In genomic region chr10:8980568-8980967, GRCm38 (mm10) we compare ENCODE assay signal across 26 mouse cellular contexts.
DNase-seq lines count a peak whose midpoint lies in the region; ATAC-seq lines count a peak whose summit lies in the region.
"Had no signal": no experiment of that assay in that cellular context is flagged by ENCODE, and none has a peak within 500 bp of the region (broad histone marks: within the 10 kb centered on the region; RNA-seq: fewer than 3 reads in every experiment).

No protein-coding gene starts in this region.

- peak; percentile 19 for DNase-seq in kidney, postnatal 14 days
- DNase-seq in Muller cell, postnatal 12 days (ENCODE audit: inconsistent ontology term), result peak; percentile 81
- no peak for DNase-seq in left cerebral cortex, postnatal 14 days (ENCODE audit: low spot score in 2 of 2)
- no peak for DNase-seq in embryo, embryonic 10.5 days (ENCODE audit: low spot score)
- DNase-seq: adrenal gland, adult 8-10 months; adrenal gland, postnatal 25 days; cerebellum, adult 18-20 months; cerebellum, adult 9-10 months; cerebellum, postnatal 14 days; gastrocnemius, postnatal 25 days; heart, adult 18-20 months; heart, postnatal 10 days; heart, postnatal 36 days had no signal

- H3K9ac ChIP-seq in intestine, embryonic 16.5 days (ENCODE audit: low read depth, low read length), result no peak overlapping the region
- no peak overlapping the region for H3K9ac ChIP-seq in intestine, embryonic 15.5 days
- no peak overlapping the region for H3K9ac ChIP-seq in kidney, embryonic 14.5 days (ENCODE audit: low read depth, low read length)
- H3K9ac ChIP-seq in embryonic facial prominence, embryonic 15.5 days, result no peak overlapping the region
- H3K9ac ChIP-seq: embryonic facial prominence, embryonic 13.5 days; forebrain, embryonic 12.5 days; forebrain, embryonic 15.5 days; heart, embryonic 12.5 days; heart, embryonic 15.5 days; hindbrain, embryonic 13.5 days had no signal

- H3K27me3 ChIP-seq in intestine, embryonic 16.5 days (replicated peaks; ENCODE audit: control insufficient read depth, insufficient read depth, low read length), result no peaks in the 10 kb centered on the region
- H3K27me3 ChIP-seq in intestine, embryonic 15.5 days (replicated peaks), result no peaks in the 10 kb centered on the region
- no peaks in the 10 kb centered on the region for H3K27me3 ChIP-seq in kidney, embryonic 14.5 days (ENCODE audit: control insufficient read depth, insufficient read depth, low read length)
- no peaks in the 10 kb centered on the region for H3K27me3 ChIP-seq in embryonic facial prominence, embryonic 15.5 days
- H3K27me3 ChIP-seq: embryonic facial prominence, embryonic 13.5 days; forebrain, embryonic 12.5 days; forebrain, embryonic 15.5 days; heart, embryonic 12.5 days; heart, embryonic 15.5 days; hindbrain, embryonic 13.5 days had no signal

- H3K4me1 ChIP-seq in intestine, embryonic 16.5 days (ENCODE audit: control insufficient read depth, insufficient read depth, low read length), result no peaks in the 10 kb centered on the region
- no peaks in the 10 kb centered on the region for H3K4me1 ChIP-seq in intestine, embryonic 15.5 days (replicated peaks)
- H3K4me1 ChIP-seq in kidney, embryonic 14.5 days (ENCODE audit: control insufficient read depth, insufficient read depth, low read length), result no peaks in the 10 kb centered on the region
- H3K4me1 ChIP-seq in embryonic facial prominence, embryonic 15.5 days, result no peaks in the 10 kb centered on the region
- H3K4me1 ChIP-seq: embryonic facial prominence, embryonic 13.5 days; forebrain, embryonic 12.5 days; forebrain, embryonic 15.5 days; heart, embryonic 15.5 days; hindbrain, embryonic 10.5 days; hindbrain, embryonic 13.5 days had no signal

- no peaks in the 10 kb centered on the region for H3K9me3 ChIP-seq in intestine, embryonic 16.5 days (ENCODE audit: control insufficient read depth, low read length)
- no peaks in the 10 kb centered on the region for H3K9me3 ChIP-seq in intestine, embryonic 15.5 days
- no peaks in the 10 kb centered on the region for H3K9me3 ChIP-seq in kidney, embryonic 14.5 days (ENCODE audit: control insufficient read depth, low read length)
- H3K9me3 ChIP-seq in embryonic facial prominence, embryonic 15.5 days (replicated peaks), result no peaks in the 10 kb centered on the region
- H3K9me3 ChIP-seq: embryonic facial prominence, embryonic 13.5 days; forebrain, embryonic 12.5 days; forebrain, embryonic 15.5 days; heart, embryonic 12.5 days; heart, embryonic 15.5 days; hindbrain, embryonic 10.5 days; hindbrain, embryonic 13.5 days had no signal

- H3K36me3 ChIP-seq in intestine, embryonic 16.5 days (ENCODE audit: control insufficient read depth, insufficient read depth, low read length), result no peaks in the 10 kb centered on the region
- H3K36me3 ChIP-seq in intestine, embryonic 15.5 days, result no peaks in the 10 kb centered on the region
- no peaks in the 10 kb centered on the region for H3K36me3 ChIP-seq in kidney, embryonic 14.5 days (ENCODE audit: control insufficient read depth, insufficient read depth, low read length)
- no peaks in the 10 kb centered on the region for H3K36me3 ChIP-seq in embryonic facial prominence, embryonic 15.5 days
- H3K36me3 ChIP-seq: embryonic facial prominence, embryonic 13.5 days; forebrain, embryonic 12.5 days; forebrain, embryonic 15.5 days; heart, embryonic 12.5 days; heart, embryonic 15.5 days; hindbrain, embryonic 10.5 days; hindbrain, embryonic 13.5 days had no signal

- H3K4me3 ChIP-seq in intestine, embryonic 16.5 days (ENCODE audit: low read length), result no peak overlapping the region
- no peak overlapping the region for H3K4me3 ChIP-seq in intestine, embryonic 15.5 days (replicated peaks)
- no peak overlapping the region for H3K4me3 ChIP-seq in kidney, embryonic 14.5 days (ENCODE audit: low read length)
- H3K4me3 ChIP-seq in embryonic facial prominence, embryonic 15.5 days (replicated peaks), result no peak overlapping the region
- H3K4me3 ChIP-seq: embryonic facial prominence, embryonic 13.5 days; erythroblast, embryonic 14.5 days; forebrain, embryonic 12.5 days; forebrain, embryonic 15.5 days; heart, embryonic 12.5 days; heart, embryonic 15.5 days; hindbrain, embryonic 10.5 days; hindbrain, embryonic 13.5 days had no signal

- no peak overlapping the region for H3K27ac ChIP-seq in intestine, embryonic 16.5 days (ENCODE audit: low read length)
- H3K27ac ChIP-seq in intestine, embryonic 15.5 days, result no peak overlapping the region
- H3K27ac ChIP-seq in kidney, embryonic 14.5 days (ENCODE audit: low read depth, low read length), result no peak overlapping the region
- H3K27ac ChIP-seq in embryonic facial prominence, embryonic 15.5 days (replicated peaks), result 0 out of 2 replicates have a peak overlapping the region, but pooled peaks have one; percentile 22
- H3K27ac ChIP-seq: embryonic facial prominence, embryonic 13.5 days; forebrain, embryonic 12.5 days; forebrain, embryonic 15.5 days; heart, embryonic 15.5 days; hindbrain, embryonic 10.5 days; hindbrain, embryonic 13.5 days had no signal

- H3K4me2 ChIP-seq in intestine, embryonic 16.5 days (ENCODE audit: low read depth, low read length), result no peak overlapping the region
- no peak overlapping the region for H3K4me2 ChIP-seq in intestine, embryonic 15.5 days (replicated peaks)
- H3K4me2 ChIP-seq in kidney, embryonic 14.5 days (replicated peaks; ENCODE audit: low read depth, low read length), result no peak overlapping the region
- H3K4me2 ChIP-seq in embryonic facial prominence, embryonic 15.5 days (replicated peaks), result no peak overlapping the region
- H3K4me2 ChIP-seq: embryonic facial prominence, embryonic 13.5 days; forebrain, embryonic 12.5 days; forebrain, embryonic 15.5 days; heart, embryonic 12.5 days; heart, embryonic 15.5 days; hindbrain, embryonic 13.5 days had no signal

- intact Hi-C loops in left cerebral cortex, postnatal 14 days (cut with DNase I), result no loop called here

- ATAC-seq in intestine, embryonic 16.5 days, result peak; percentile 16; the same call in 1 of the 2 replicates
- ATAC-seq in intestine, embryonic 15.5 days, result no peak
- no peak for ATAC-seq in kidney, embryonic 14.5 days (ENCODE audit: low FRiP score, low TSS enrichment)
- no peak for ATAC-seq in embryonic facial prominence, embryonic 15.5 days (ENCODE audit: insufficient number of reproducible peaks, low FRiP score, low TSS enrichment, low read depth)
- ATAC-seq: forebrain, embryonic 15.5 days; hindbrain, embryonic 16.5 days had no signal

- 50% methylated on average over 1 of the region's 1 CpGs for WGBS in intestine, embryonic 16.5 days
- WGBS in intestine, embryonic 15.5 days, result 56% methylated on average over 1 of the region's 1 CpGs
- 68% methylated on average over 1 of the region's 1 CpGs for WGBS in kidney, embryonic 14.5 days
- 49% methylated on average over 1 of the region's 1 CpGs for WGBS in embryonic facial prominence, embryonic 15.5 days

Comparison
In these comparisons a context has a peak if more than half of its experiments do, and no peak if none do; other contexts are left out.
1. DNase-seq: peak in kidney, postnatal 14 days (single experiment) and Muller cell, postnatal 12 days (single experiment); none in left cerebral cortex, postnatal 14 days (0 of 2) and embryo, embryonic 10.5 days (single experiment).